Mouse (Mus musculus): ENCODE measurements around the gene Rdh1. TPM values are rescaled to one million over a fixed set of nuclear protein-coding genes. Genes with fewer than 3 reads are reported as not detected.
A peak's percentile ranks its signal among the peaks of the same experiment; 100 is the strongest.

Rdh1 gene
- polyA plus RNA-seq, 2 experiments = 0.11 TPM; not detected in 1

- Histone ChIP-seq H3K27ac (replicated peaks; ENCODE audit: low read depth, low read length) (peak within 1 kb of the TSS; percentile 79), H3K9me3 (ENCODE audit: control insufficient read depth, low read length) (no peaks in the 10 kb centered on the region), H3K4me3 (replicated peaks; ENCODE audit: low read length) (peak within 1 kb of the TSS; percentile 90), H3K36me3 (ENCODE audit: control insufficient read depth, insufficient read depth, low read length) (peaks cover 28% of the 10 kb centered on the region), H3K4me2 (replicated peaks; ENCODE audit: low read depth, low read length, severe bottlenecking) (peak within 1 kb of the TSS; percentile 78), H3K9ac (ENCODE audit: low read depth, low read length, severe bottlenecking) (peak within 1 kb of the TSS; percentile 98), H3K4me1 (ENCODE audit: control insufficient read depth, insufficient read depth, low read length) (peaks cover 10% of the 10 kb centered on the region), H3K27me3 (ENCODE audit: control insufficient read depth, insufficient read depth, low read length) (no peaks in the 10 kb centered on the region)
- 0 out of 2 replicates have a peak, but pooled peaks have one; percentile 50 for TF ChIP-seq POLR2A (IDR thresholded peaks at IDR 0.05; ENCODE audit: borderline replicate concordance, extremely low read depth, insufficient read depth, insufficient read length)
- ATAC-seq (ENCODE audit: low FRiP score, low read depth) (peak; percentile 85), DNase-seq (ENCODE audit: low spot score) (peak; percentile 72)
- WGBS = 2% methylated on average over 24 of the region's 61 CpGs
Observed at GRCm38 (mm10) chr10:127739083-127739660, 20.3 kb upstream of the Rdh1 start, which contains the start of gene Zbtb39. Gene Zbtb39, plus strand, starts transcription at chr10:127739538.

- Histone ChIP-seq H3K9ac (ENCODE audit: low read depth, low read length, severe bottlenecking) (peak overlapping the region; percentile 98), H3K4me3 (replicated peaks; ENCODE audit: low read length) (peak overlapping the region; percentile 90), H3K4me1 (ENCODE audit: control insufficient read depth, insufficient read depth, low read length) (peaks cover 10% of the 10 kb centered on the region), H3K9me3 (ENCODE audit: control insufficient read depth, low read length) (no peaks in the 10 kb centered on the region), H3K27me3 (ENCODE audit: control insufficient read depth, insufficient read depth, low read length) (no peaks in the 10 kb centered on the region), H3K27ac (replicated peaks; ENCODE audit: low read depth, low read length) (peak overlapping the region; percentile 79), H3K4me2 (replicated peaks; ENCODE audit: low read depth, low read length, severe bottlenecking) (peak overlapping the region; percentile 78), H3K36me3 (ENCODE audit: control insufficient read depth, insufficient read depth, low read length) (peaks cover 33% of the 10 kb centered on the region)
- ATAC-seq (ENCODE audit: low FRiP score, low read depth) = peak; percentile 36
- WGBS = under 1% methylated on average over 22 of the region's 55 CpGs
- no peak for TF ChIP-seq POLR2A (IDR thresholded peaks at IDR 0.05; ENCODE audit: borderline replicate concordance, extremely low read depth, insufficient read depth, insufficient read length)
- no peak for DNase-seq (ENCODE audit: low spot score)
Observed at GRCm38 (mm10) chr10:127739661-127740161, 19.8 kb upstream of the Rdh1 start.

GRCm38 (mm10) chr10:127744661-127745060 is 14.9 kb upstream of the Rdh1 start:
- peak; percentile 58 for DNase-seq (ENCODE audit: low spot score)
- no peak overlapping the region for H3K4me2 ChIP-seq (replicated peaks; ENCODE audit: low read depth, low read length, severe bottlenecking)
- no peak for TF ChIP-seq POLR2A (IDR thresholded peaks at IDR 0.05; ENCODE audit: borderline replicate concordance, extremely low read depth, insufficient read depth, insufficient read length)
- H3K9ac ChIP-seq (ENCODE audit: low read depth, low read length, severe bottlenecking) = no peak overlapping the region
- no peak for ATAC-seq (ENCODE audit: low FRiP score, low read depth)
- H3K36me3 ChIP-seq (ENCODE audit: control insufficient read depth, insufficient read depth, low read length) = peaks cover 65% of the 10 kb centered on the region
- WGBS = 62% methylated on average over 5 of the region's 5 CpGs
- H3K27me3 ChIP-seq (ENCODE audit: control insufficient read depth, insufficient read depth, low read length) = no peaks in the 10 kb centered on the region
- H3K27ac ChIP-seq (replicated peaks; ENCODE audit: low read depth, low read length) = no peak overlapping the region
- H3K4me3 ChIP-seq (replicated peaks; ENCODE audit: low read length) = no peak overlapping the region
- H3K9me3 ChIP-seq (ENCODE audit: control insufficient read depth, low read length) = no peaks in the 10 kb centered on the region
- peaks cover 13% of the 10 kb centered on the region for H3K4me1 ChIP-seq (ENCODE audit: control insufficient read depth, insufficient read depth, low read length)

GRCm38 (mm10) chr10:127745886-127746285 is 13.6 kb upstream of the Rdh1 start:
- peaks cover 6% of the 10 kb centered on the region; the same call in 1 of the 2 replicates for H3K4me1 ChIP-seq (ENCODE audit: control insufficient read depth, insufficient read depth, low read length)
- H3K27ac ChIP-seq (replicated peaks; ENCODE audit: low read depth, low read length) = no peak overlapping the region
- no peaks in the 10 kb centered on the region for H3K27me3 ChIP-seq (ENCODE audit: control insufficient read depth, insufficient read depth, low read length)
- no peak overlapping the region for H3K4me2 ChIP-seq (replicated peaks; ENCODE audit: low read depth, low read length, severe bottlenecking)
- TF ChIP-seq POLR2A (IDR thresholded peaks at IDR 0.05; ENCODE audit: borderline replicate concordance, extremely low read depth, insufficient read depth, insufficient read length) = no peak
- no peak overlapping the region for H3K9ac ChIP-seq (ENCODE audit: low read depth, low read length, severe bottlenecking)
- WGBS = 77% methylated on average over 5 of the region's 5 CpGs
- no peak overlapping the region for H3K4me3 ChIP-seq (replicated peaks; ENCODE audit: low read length)
- H3K36me3 ChIP-seq (ENCODE audit: control insufficient read depth, insufficient read depth, low read length) = peaks cover 65% of the 10 kb centered on the region
- ATAC-seq (ENCODE audit: low FRiP score, low read depth) (no peak), DNase-seq (ENCODE audit: low spot score) (no peak)
- H3K9me3 ChIP-seq (ENCODE audit: control insufficient read depth, low read length) = no peaks in the 10 kb centered on the region

- ATAC-seq (ENCODE audit: low FRiP score, low read depth) = no peak
- Histone ChIP-seq H3K9ac (ENCODE audit: low read depth, low read length, severe bottlenecking) (no peak overlapping the region), H3K4me2 (replicated peaks; ENCODE audit: low read depth, low read length, severe bottlenecking) (no peak overlapping the region), H3K27ac (replicated peaks; ENCODE audit: low read depth, low read length) (no peak overlapping the region), H3K9me3 (ENCODE audit: control insufficient read depth, low read length) (no peaks in the 10 kb centered on the region), H3K27me3 (ENCODE audit: control insufficient read depth, insufficient read depth, low read length) (no peaks in the 10 kb centered on the region), H3K4me3 (replicated peaks; ENCODE audit: low read length) (no peak overlapping the region), H3K36me3 (ENCODE audit: control insufficient read depth, insufficient read depth, low read length) (peaks cover 56% of the 10 kb centered on the region), H3K4me1 (ENCODE audit: control insufficient read depth, insufficient read depth, low read length) (peaks cover 6% of the 10 kb centered on the region; the same call in 1 of the 2 replicates)
- no peak for DNase-seq (ENCODE audit: low spot score)
- no peak for TF ChIP-seq POLR2A (IDR thresholded peaks at IDR 0.05; ENCODE audit: borderline replicate concordance, extremely low read depth, insufficient read depth, insufficient read length)
- 84% methylated on average over 8 of the region's 8 CpGs for WGBS
Observed at GRCm38 (mm10) chr10:127747254-127747653, 12.3 kb upstream of the Rdh1 start.

All from limb, embryonic 14.5 days (tissue).